Mouse (Mus musculus): ENCODE measurements around the gene Vpreb2.

GRCm38 (mm10) chr16:17951618-17952017 lies 28.6 kb upstream of the Vpreb2 start:
- TF ChIP-seq POLR2A (IDR thresholded peaks at IDR 0.05; ENCODE audit: borderline replicate concordance, extremely low read depth, low read depth, low read length) (no peak), CTCF (IDR thresholded peaks at IDR 0.05; ENCODE audit: insufficient read depth, low read length) (no peak)

All from lung, adult 2 months (tissue).